Mouse (Mus musculus): ENCODE measurements around the gene Rac1.

- no peak for TF ChIP-seq CTCF (IDR thresholded peaks at IDR 0.05; ENCODE audit: borderline replicate concordance, control insufficient read depth, extremely low read depth, insufficient read depth, low read length, poor library complexity)
- no peak for TF ChIP-seq POLR2A (IDR thresholded peaks at IDR 0.05; ENCODE audit: control insufficient read depth, extremely low read depth, insufficient read depth, low read length, poor library complexity)
Observed at GRCm38 (mm10) chr5:143463671-143464070, 64.2 kb downstream of the Rac1 start.

All from thymus, adult 2 months (tissue).